Mouse (Mus musculus): Measurements from ENCODE around the gene Gpr4. TPM values are rescaled to one million over a fixed set of nuclear protein-coding genes. Genes with fewer than 3 reads are reported as not detected.

Gpr4 gene
- total and polyA plus RNA-seq, 3 experiments: 0.15 to 0.19 TPM; not detected in 1

- Histone ChIP-seq H3K4me1 (ENCODE audit: control insufficient read depth in 1 of 2, insufficient read depth in 2 of 2, low read length in 2 of 2) (peaks cover 4 to 18% of the 10 kb centered on the region in 2 experiments; a peak in 3 of 4 replicates), H3K36me3 (ENCODE audit: control insufficient read depth in 1 of 2, insufficient read depth in 2 of 2, low read length in 2 of 2) (peaks cover 4 to 16% of the 10 kb centered on the region in 2 experiments; a peak in 3 of 4 replicates), H3K9ac (ENCODE audit: control insufficient read depth, low read depth, low read length, poor library complexity, severe bottlenecking) (no peak overlapping the region), H3K79me2 (ENCODE audit: control insufficient read depth, insufficient read depth, low read length, poor library complexity) (peaks cover 8% of the 10 kb centered on the region), H3K9me3 (replicated peaks; ENCODE audit: insufficient read depth, low read length) (no peaks in the 10 kb centered on the region), H3K27ac (ENCODE audit: control insufficient read depth, low read depth, low read length) (no peak overlapping the region), H3K4me3 (ENCODE audit: control insufficient read depth in 1 of 2, insufficient read depth in 1 of 2, low read depth in 2 of 2, low read length in 2 of 2) (no peak overlapping the region), H3K27me3 (ENCODE audit: control insufficient read depth in 1 of 2, insufficient read depth in 2 of 2, low read length in 2 of 2) (no peaks in the 10 kb centered on the region)
- no peak for DNase-seq (ENCODE audit: low read depth, low spot score)
- TF ChIP-seq TCF12 (IDR thresholded peaks at IDR 0.05; ENCODE audit: low read depth, low read length) (no peak), MAX (IDR thresholded peaks at IDR 0.05; ENCODE audit: low read length) (no peak), E2F4 (IDR thresholded peaks at IDR 0.05; ENCODE audit: borderline replicate concordance, low read depth, low read length) (no peak), ZC3H11A (IDR thresholded peaks at IDR 0.05; ENCODE audit: low read depth, low read length) (no peak), CHD2 (IDR thresholded peaks at IDR 0.05; ENCODE audit: low read length) (no peak), RAD21 (IDR thresholded peaks at IDR 0.05; ENCODE audit: low read depth, low read length) (no peak), TAL1 (IDR thresholded peaks at IDR 0.05; ENCODE audit: low read length) (no peak), POLR2AphosphoS2 (IDR thresholded peaks at IDR 0.05; ENCODE audit: low read length) (no peak), CHD1 (IDR thresholded peaks at IDR 0.05; ENCODE audit: low read depth, low read length) (no peak), JUND (IDR thresholded peaks at IDR 0.05; ENCODE audit: low read depth, low read length) (no peak), HCFC1 (IDR thresholded peaks at IDR 0.05; ENCODE audit: low read depth, low read length) (no peak), BHLHE40 (IDR thresholded peaks at IDR 0.05; ENCODE audit: borderline replicate concordance, low read depth, low read length) (no peak), TBP (IDR thresholded peaks at IDR 0.05; ENCODE audit: low read depth, low read length) (no peak), NELFE (IDR thresholded peaks at IDR 0.05; ENCODE audit: low read depth, low read length) (no peak)
Measured at GRCm38 (mm10) chr7:19242005-19242404, 29.7 kb downstream of the Gpr4 start.

DNA sequence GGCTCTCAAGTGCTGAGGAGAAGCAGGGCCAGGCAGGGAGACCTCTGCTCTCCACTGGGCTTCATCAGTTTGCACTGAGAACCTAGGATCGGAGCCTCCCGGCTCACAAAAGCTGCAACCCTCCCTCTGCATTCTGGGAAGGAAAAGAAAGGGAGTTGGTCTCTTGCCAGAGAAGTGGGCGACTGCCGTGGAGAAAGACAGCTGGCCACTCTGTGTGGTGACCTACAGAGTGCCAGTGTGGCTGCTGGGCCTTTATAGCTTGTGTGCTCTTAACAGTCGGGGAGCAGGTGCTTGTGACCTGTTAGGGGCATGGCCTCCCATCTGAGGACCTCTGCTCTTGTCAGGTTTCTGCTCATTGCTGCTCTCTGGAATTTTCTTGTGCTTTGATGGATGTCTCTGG, 31.5 kb downstream of the Gpr4 start:
- Histone ChIP-seq H3K4me3 (ENCODE audit: control insufficient read depth in 1 of 2, insufficient read depth in 1 of 2, low read depth in 2 of 2, low read length in 2 of 2) (no peak overlapping the region), H3K4me1 (ENCODE audit: control insufficient read depth in 1 of 2, insufficient read depth in 2 of 2, low read length in 2 of 2) (peaks cover 4 to 24% of the 10 kb centered on the region in 2 experiments; a peak in 3 of 4 replicates), H3K27ac (ENCODE audit: control insufficient read depth, low read depth, low read length) (no peak overlapping the region), H3K27me3 (ENCODE audit: control insufficient read depth in 1 of 2, insufficient read depth in 2 of 2, low read length in 2 of 2) (no peaks in the 10 kb centered on the region), H3K9ac (ENCODE audit: control insufficient read depth, low read depth, low read length, poor library complexity, severe bottlenecking) (no peak overlapping the region), H3K9me3 (replicated peaks; ENCODE audit: insufficient read depth, low read length) (no peaks in the 10 kb centered on the region), H3K79me2 (ENCODE audit: control insufficient read depth, insufficient read depth, low read length, poor library complexity) (peaks cover 8% of the 10 kb centered on the region), H3K36me3 (ENCODE audit: control insufficient read depth in 1 of 2, insufficient read depth in 2 of 2, low read length in 2 of 2) (peaks cover 4 to 19% of the 10 kb centered on the region in 2 experiments; a peak in 3 of 4 replicates)
- TF ChIP-seq GATA1 (IDR thresholded peaks at IDR 0.05; ENCODE audit: low read depth, low read length): no peak
- no peak for TF ChIP-seq CHD1 (IDR thresholded peaks at IDR 0.05; ENCODE audit: low read depth, low read length)
- TF ChIP-seq ZKSCAN1 (IDR thresholded peaks at IDR 0.05; ENCODE audit: low read depth, low read length): no peak
- no peak for TF ChIP-seq MYC (IDR thresholded peaks at IDR 0.05; ENCODE audit: low read depth, low read length)
- no peak for TF ChIP-seq TAL1 (IDR thresholded peaks at IDR 0.05; ENCODE audit: low read length)
- no peak for TF ChIP-seq ELF1 (IDR thresholded peaks at IDR 0.05; ENCODE audit: low read depth, low read length)
- no peak for TF ChIP-seq MXI1 (IDR thresholded peaks at IDR 0.05; ENCODE audit: low read depth, low read length)
- no peak for TF ChIP-seq BHLHE40 (IDR thresholded peaks at IDR 0.05; ENCODE audit: borderline replicate concordance, low read depth, low read length)
- TF ChIP-seq NRF1 (IDR thresholded peaks at IDR 0.05; ENCODE audit: insufficient read depth, low read depth, low read length, poor library complexity, severe bottlenecking): no peak
- no peak for TF ChIP-seq TBP (IDR thresholded peaks at IDR 0.05; ENCODE audit: low read depth, low read length)
- TF ChIP-seq HCFC1 (IDR thresholded peaks at IDR 0.05; ENCODE audit: low read depth, low read length): no peak
- TF ChIP-seq POLR2AphosphoS2 (IDR thresholded peaks at IDR 0.05; ENCODE audit: low read length): no peak
- no peak for TF ChIP-seq TCF12 (IDR thresholded peaks at IDR 0.05; ENCODE audit: low read depth, low read length)
- TF ChIP-seq ETS1 (IDR thresholded peaks at IDR 0.05; ENCODE audit: low read depth, low read length): no peak
- DNase-seq (ENCODE audit: low read depth, low spot score): no peak
